Mouse (Mus musculus) adrenal gland, postnatal 25 days (tissue): Measurements from ENCODE around the gene Zc3hav1. TPM values are rescaled to one million over a fixed set of nuclear protein-coding genes. Genes with fewer than 3 reads are reported as not detected.
A peak's percentile ranks its signal among the peaks of the same experiment; 100 is the strongest.

ENCODE experiments used
- DNase-seq: peaks from one replicate; pipeline ENCODE4 v3.0.0; 2021; ENCODE audit warnings: mixed read lengths
- total RNA-seq: library from RNA; stranded (reverse); gene quantifications from 2 replicates; pipeline ENCODE4 v1.2.3, GENCODE M21; 2021

Zc3hav1 gene
- total RNA-seq, 1 experiment from 2014 or later = 70.3 TPM

GRCm38 (mm10) chr6:38352451-38352850, 2.0 kb downstream of the Zc3hav1 start:
- DNase-seq = peak; percentile 36

GRCm38 (mm10) chr6:38351930-38352329, 2.5 kb downstream of the Zc3hav1 start:
- no peak for DNase-seq

- no peak for DNase-seq
Measured at GRCm38 (mm10) chr6:38349806-38350205, 4.6 kb downstream of the Zc3hav1 start.

GRCm38 (mm10) chr6:38348811-38349453, 5.5 kb downstream of the Zc3hav1 start:
- no peak for DNase-seq

- DNase-seq = no peak
Measured at GRCm38 (mm10) chr6:38347875-38348274, 6.5 kb downstream of the Zc3hav1 start.

GRCm38 (mm10) chr6:38345796-38346195, 8.6 kb downstream of the Zc3hav1 start:
- DNase-seq = peak; percentile 62

GRCm38 (mm10) chr6:38344006-38344670, 10.3 kb downstream of the Zc3hav1 start:
- no peak for DNase-seq

- DNase-seq = no peak
Measured at GRCm38 (mm10) chr6:38343581-38343980, 10.8 kb downstream of the Zc3hav1 start.

- DNase-seq = no peak
Measured at GRCm38 (mm10) chr6:38342666-38342992, 11.8 kb downstream of the Zc3hav1 start.

GRCm38 (mm10) chr6:38341751-38342665, 12.4 kb downstream of the Zc3hav1 start:
- DNase-seq = no peak

GRCm38 (mm10) chr6:38339078-38339477, 15.3 kb downstream of the Zc3hav1 start:
- no peak for DNase-seq

GRCm38 (mm10) chr6:38337951-38338350, 16.5 kb downstream of the Zc3hav1 start:
- DNase-seq = peak; percentile 27

GRCm38 (mm10) chr6:38337166-38337705, 17.2 kb downstream of the Zc3hav1 start:
- DNase-seq = no peak

GRCm38 (mm10) chr6:38335264-38335663, 19.1 kb downstream of the Zc3hav1 start:
- no peak for DNase-seq

GRCm38 (mm10) chr6:38326596-38326995, 27.8 kb downstream of the Zc3hav1 start:
- peak; percentile 21 for DNase-seq

- no peak for DNase-seq
Measured at GRCm38 (mm10) chr6:38320621-38321020, 33.8 kb downstream of the Zc3hav1 start.

GRCm38 (mm10) chr6:38316050-38316449, 38.4 kb downstream of the Zc3hav1 start:
- DNase-seq = no peak

GRCm38 (mm10) chr6:38309741-38310140, 44.7 kb downstream of the Zc3hav1 start:
- DNase-seq = no peak

- no peak for DNase-seq
Measured at GRCm38 (mm10) chr6:38304981-38305380, 49.4 kb downstream of the Zc3hav1 start.

GRCm38 (mm10) chr6:38298761-38299401, 55.5 kb downstream of the Zc3hav1 start, which contains the start of gene Zc3hav1l:
Zc3hav1l (minus strand) TSS chr6:38299259.
- peak; percentile 77 for DNase-seq

- DNase-seq = peak; percentile 2
Measured at GRCm38 (mm10) chr6:38298246-38298635, 56.2 kb downstream of the Zc3hav1 start.

GRCm38 (mm10) chr6:38297580-38298245, 56.7 kb downstream of the Zc3hav1 start:
- no peak for DNase-seq
